Mouse (Mus musculus) hindlimb bud, embryonic 11.5 days (tissue): ENCODE data around the gene Pde8a.

ENCODE experiments used
- DNase-seq: peaks from one replicate; pipeline ENCODE4 v3.0.0-alpha.2; 2012; ENCODE audit warnings: low read depth, low spot score; ENCODE audit errors: extremely low spot score

Gene Pde8a

GRCm38 (mm10) chr7:81379363-81379762 is 166.0 kb downstream of the Pde8a start:
- no peak for DNase-seq
